Mouse (Mus musculus): Measurements from ENCODE around the gene Pla2g4e.

- TF ChIP-seq CTCF (IDR thresholded peaks at IDR 0.05; ENCODE audit: low read depth, low read length) (no peak), POLR2A (IDR thresholded peaks at IDR 0.05; ENCODE audit: insufficient read depth, low read length) (no peak), EP300 (IDR thresholded peaks at IDR 0.05; ENCODE audit: insufficient read depth, low read depth, low read length) (no peak)
Observed at GRCm38 (mm10) chr2:120169382-120169781, 75.8 kb downstream of the Pla2g4e start.

Data from ES-Bruce4 (cell line).